Mouse (Mus musculus) limb, embryonic 10.5 days (tissue): ENCODE measurements at regions not wholly inside any gene's neighbourhood (a gene's known extent, or its start where the extent isn't known, plus 50 kb on each side); places are given as distances from the start of the nearest gene placed in this dataset.

Experiments
- DNase-seq: peaks from one replicate; pipeline ENCODE4 v3.0.0-alpha.2; 2017; ENCODE audit warnings: low spot score
- H3K27ac ChIP-seq: fragments of 300-500 bp; sonication (generic); 2 replicates; pipeline ENCODE4 v1.5.1; 2016; ENCODE audit warnings: mild to moderate bottlenecking
- H3K27me3 ChIP-seq: fragments of 300-500 bp; sonication (generic); 2 replicates; pipeline ENCODE4 v1.6.1; 2016; ENCODE audit warnings: low read depth, mild to moderate bottlenecking; ENCODE audit not compliant: poor library complexity, severe bottlenecking
- H3K36me3 ChIP-seq: fragments of 300-500 bp; sonication (generic); 2 replicates; pipeline ENCODE4 v1.6.1; 2016; ENCODE audit warnings: mild to moderate bottlenecking, moderate library complexity
- H3K4me1 ChIP-seq: fragments of 300-500 bp; sonication (generic); 2 replicates; pipeline ENCODE4 v1.6.1; 2016
- H3K4me3 ChIP-seq: fragments of 300-500 bp; sonication (generic); 2 replicates; pipeline ENCODE4 v1.5.1; 2016; ENCODE audit warnings: mild to moderate bottlenecking, moderate library complexity
- H3K9me3 ChIP-seq: fragments of 300-500 bp; sonication (generic); replicated peaks from 2 replicates; pipeline ENCODE4 v1.6.1; 2016; ENCODE audit warnings: mild to moderate bottlenecking
- WGBS: fragments of 180-500 bp; shearing (Covaris S2); methylation state at CpG from one replicate; pipeline ENCODE4 v1.1.7; 2016; 5-methylcytosine and 5-hydroxymethylcytosine counted together

GRCm38 (mm10) chr6:47354515-47354914 lies 98.7 kb upstream of the Cul1 start:
- H3K9me3 ChIP-seq, result no peaks in the 10 kb centered on the region
- H3K36me3 ChIP-seq, result no peaks in the 10 kb centered on the region
- WGBS, result 93% methylated on average over 2 of the region's 2 CpGs
- no peak for DNase-seq
- no peak overlapping the region for H3K4me3 ChIP-seq
- no peaks in the 10 kb centered on the region for H3K4me1 ChIP-seq
- no peaks in the 10 kb centered on the region for H3K27me3 ChIP-seq
- H3K27ac ChIP-seq, result no peak overlapping the region

- H3K9me3 ChIP-seq, result no peaks in the 10 kb centered on the region
- no peaks in the 10 kb centered on the region for H3K27me3 ChIP-seq
- 89% methylated on average over 7 of the region's 7 CpGs for WGBS
- no peaks in the 10 kb centered on the region for H3K36me3 ChIP-seq
- H3K4me1 ChIP-seq, result no peaks in the 10 kb centered on the region
- no peak for DNase-seq
- no peak overlapping the region for H3K4me3 ChIP-seq
- H3K27ac ChIP-seq, result no peak overlapping the region
These were observed 97.7 kb upstream of the Cul1 start for GRCm38 (mm10) chr6:47355500-47355899.

GRCm38 (mm10) chr6:47356500-47356899 lies 96.7 kb upstream of the Cul1 start:
- Histone ChIP-seq H3K36me3 (no peaks in the 10 kb centered on the region), H3K4me3 (no peak overlapping the region), H3K27ac (no peak overlapping the region), H3K27me3 (no peaks in the 10 kb centered on the region), H3K4me1 (no peaks in the 10 kb centered on the region), H3K9me3 (no peaks in the 10 kb centered on the region)
- WGBS, result 84% methylated on average over 7 of the region's 7 CpGs
- no peak for DNase-seq

GRCm38 (mm10) chr6:47358686-47359085 lies 94.5 kb upstream of the Cul1 start:
- WGBS, result 46% methylated on average over 2 of the region's 2 CpGs
- Histone ChIP-seq H3K27ac (no peak overlapping the region), H3K27me3 (no peaks in the 10 kb centered on the region), H3K36me3 (no peaks in the 10 kb centered on the region), H3K4me1 (no peaks in the 10 kb centered on the region), H3K4me3 (no peak overlapping the region), H3K9me3 (no peaks in the 10 kb centered on the region)
- no peak for DNase-seq

- H3K9me3 ChIP-seq, result no peaks in the 10 kb centered on the region
- no peak overlapping the region for H3K27ac ChIP-seq
- no peaks in the 10 kb centered on the region for H3K36me3 ChIP-seq
- H3K4me3 ChIP-seq, result no peak overlapping the region
- WGBS, result 100% methylated on average over 1 of the region's 1 CpGs
- no peak for DNase-seq
- no peaks in the 10 kb centered on the region for H3K4me1 ChIP-seq
- no peaks in the 10 kb centered on the region for H3K27me3 ChIP-seq
These were observed 89.2 kb upstream of the Cul1 start for GRCm38 (mm10) chr6:47364002-47364401.

- H3K36me3 ChIP-seq, result no peaks in the 10 kb centered on the region
- DNase-seq, result no peak
- H3K4me1 ChIP-seq, result no peaks in the 10 kb centered on the region
- H3K4me3 ChIP-seq, result no peak overlapping the region
- no peaks in the 10 kb centered on the region for H3K27me3 ChIP-seq
- H3K9me3 ChIP-seq, result no peaks in the 10 kb centered on the region
- H3K27ac ChIP-seq, result no peak overlapping the region
- WGBS, result 72% methylated on average over 2 of the region's 2 CpGs
These were observed 88.6 kb upstream of the Cul1 start for GRCm38 (mm10) chr6:47364556-47364955.

- Histone ChIP-seq H3K27ac (no peak overlapping the region), H3K9me3 (no peaks in the 10 kb centered on the region), H3K4me1 (no peaks in the 10 kb centered on the region), H3K4me3 (no peak overlapping the region), H3K36me3 (no peaks in the 10 kb centered on the region), H3K27me3 (no peaks in the 10 kb centered on the region)
- DNase-seq, result peak; percentile 38
- 61% methylated on average over 5 of the region's 5 CpGs for WGBS
These were observed 87.2 kb upstream of the Cul1 start for GRCm38 (mm10) chr6:47365651-47366645.

GRCm38 (mm10) chr6:47367461-47367860 lies 85.7 kb upstream of the Cul1 start:
- Histone ChIP-seq H3K9me3 (no peaks in the 10 kb centered on the region), H3K4me3 (no peak overlapping the region), H3K27me3 (no peaks in the 10 kb centered on the region), H3K27ac (no peak overlapping the region), H3K4me1 (no peaks in the 10 kb centered on the region), H3K36me3 (no peaks in the 10 kb centered on the region)
- WGBS, result 58% methylated on average over 2 of the region's 2 CpGs
- no peak for DNase-seq

- Histone ChIP-seq H3K27ac (no peak overlapping the region), H3K36me3 (no peaks in the 10 kb centered on the region), H3K27me3 (no peaks in the 10 kb centered on the region), H3K9me3 (no peaks in the 10 kb centered on the region), H3K4me1 (no peaks in the 10 kb centered on the region), H3K4me3 (no peak overlapping the region)
- 73% methylated on average over 4 of the region's 4 CpGs for WGBS
- no peak for DNase-seq
These were observed 77.5 kb upstream of the Cul1 start for GRCm38 (mm10) chr6:47375705-47376104.

GRCm38 (mm10) chr6:47381451-47381850 lies 71.7 kb upstream of the Cul1 start:
- no peaks in the 10 kb centered on the region for H3K4me1 ChIP-seq
- H3K36me3 ChIP-seq, result no peaks in the 10 kb centered on the region
- H3K9me3 ChIP-seq, result no peaks in the 10 kb centered on the region
- H3K4me3 ChIP-seq, result no peak overlapping the region
- no peaks in the 10 kb centered on the region for H3K27me3 ChIP-seq
- H3K27ac ChIP-seq, result no peak overlapping the region
- WGBS, result 82% methylated on average over 2 of the region's 2 CpGs
- DNase-seq, result no peak

- Histone ChIP-seq H3K9me3 (no peaks in the 10 kb centered on the region), H3K4me1 (peaks cover 4% of the 10 kb centered on the region; the same call in 1 of the 2 replicates), H3K27me3 (no peaks in the 10 kb centered on the region), H3K4me3 (no peak overlapping the region), H3K27ac (no peak overlapping the region), H3K36me3 (no peaks in the 10 kb centered on the region)
- no peak for DNase-seq
These were observed 66.6 kb upstream of the Cul1 start for GRCm38 (mm10) chr6:47386550-47386949.

- H3K4me1 ChIP-seq, result peaks cover 6% of the 10 kb centered on the region; the same call in 1 of the 2 replicates
- H3K27ac ChIP-seq, result no peak overlapping the region
- H3K4me3 ChIP-seq, result no peak overlapping the region
- no peaks in the 10 kb centered on the region for H3K36me3 ChIP-seq
- WGBS, result 73% methylated on average over 4 of the region's 4 CpGs
- no peak for DNase-seq
- no peaks in the 10 kb centered on the region for H3K9me3 ChIP-seq
- H3K27me3 ChIP-seq, result no peaks in the 10 kb centered on the region
These were observed 63.3 kb upstream of the Cul1 start for GRCm38 (mm10) chr6:47389908-47390307.

GRCm38 (mm10) chr6:47390436-47391002 lies 62.7 kb upstream of the Cul1 start:
- H3K9me3 ChIP-seq, result no peaks in the 10 kb centered on the region
- H3K4me3 ChIP-seq, result no peak overlapping the region
- no peak overlapping the region for H3K27ac ChIP-seq
- peaks cover 6% of the 10 kb centered on the region; the same call in 1 of the 2 replicates for H3K4me1 ChIP-seq
- no peaks in the 10 kb centered on the region for H3K27me3 ChIP-seq
- no peak for DNase-seq
- 61% methylated on average over 7 of the region's 7 CpGs for WGBS
- H3K36me3 ChIP-seq, result no peaks in the 10 kb centered on the region
